Mouse (Mus musculus): ENCODE results near the gene Upk3a. TPM values are rescaled to one million over a fixed set of nuclear protein-coding genes. Genes with fewer than 3 reads are reported as not detected.

Upk3a gene
- polyA plus RNA-seq, 1 experiment from 2014 or later: 0.35 TPM

DNA sequence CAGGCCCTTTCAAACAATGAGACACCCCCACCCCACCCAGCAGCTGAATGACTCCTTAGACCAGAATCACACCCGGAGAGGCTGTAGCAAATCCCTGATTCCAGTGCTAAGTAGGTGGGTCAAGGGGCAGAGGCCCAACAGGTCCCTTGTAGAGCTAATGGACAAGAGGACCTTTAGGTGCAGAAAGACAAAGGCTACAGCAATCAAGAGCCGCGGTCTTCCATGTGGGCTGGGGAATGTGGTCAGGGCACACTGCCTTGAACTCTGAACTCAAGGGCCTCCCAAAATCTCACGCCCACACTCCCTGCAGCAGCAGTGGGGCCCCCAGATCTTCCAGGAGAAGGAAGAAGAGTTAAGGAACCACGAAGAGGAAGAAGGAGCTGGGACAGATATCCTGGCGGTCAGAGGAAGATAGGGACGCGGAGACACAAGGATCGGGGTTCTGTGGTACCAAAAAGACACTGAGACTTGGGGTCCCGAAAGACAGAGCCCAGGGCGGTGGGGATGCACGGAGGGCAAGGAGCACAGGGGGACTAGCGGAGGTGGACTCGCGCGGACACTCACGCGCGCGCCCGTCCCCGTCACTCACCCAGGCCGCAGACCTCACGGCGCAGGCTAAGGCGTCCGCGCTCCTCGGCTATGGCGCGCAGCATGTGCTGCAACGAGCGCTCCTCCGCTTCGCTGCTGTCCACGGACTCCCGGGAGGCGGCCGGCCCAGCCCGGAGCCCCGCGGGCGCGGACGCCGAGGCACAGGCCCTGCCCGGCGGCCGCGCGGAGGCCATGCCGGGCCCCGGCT is 29.7 kb upstream of the Upk3a start:
- no peaks in the 10 kb centered on the region for H3K9me3 ChIP-seq
- H3K36me3 ChIP-seq: no peaks in the 10 kb centered on the region
- H3K9ac ChIP-seq: peak overlapping the region; percentile 94
- H3K4me2 ChIP-seq (replicated peaks): peak overlapping the region; percentile 88
- H3K4me1 ChIP-seq: peaks cover 19% of the 10 kb centered on the region
- ATAC-seq (ENCODE audit: insufficient number of reproducible peaks, insufficient read depth, low FRiP score, low TSS enrichment): peak; percentile 70
- H3K27me3 ChIP-seq: no peaks in the 10 kb centered on the region
- peak overlapping the region; percentile 36; the same call in 1 of the 2 replicates for H3K27ac ChIP-seq
- WGBS: under 1% methylated on average over 53 of the region's 53 CpGs
- peak overlapping the region; percentile 84 for H3K4me3 ChIP-seq

DNA sequence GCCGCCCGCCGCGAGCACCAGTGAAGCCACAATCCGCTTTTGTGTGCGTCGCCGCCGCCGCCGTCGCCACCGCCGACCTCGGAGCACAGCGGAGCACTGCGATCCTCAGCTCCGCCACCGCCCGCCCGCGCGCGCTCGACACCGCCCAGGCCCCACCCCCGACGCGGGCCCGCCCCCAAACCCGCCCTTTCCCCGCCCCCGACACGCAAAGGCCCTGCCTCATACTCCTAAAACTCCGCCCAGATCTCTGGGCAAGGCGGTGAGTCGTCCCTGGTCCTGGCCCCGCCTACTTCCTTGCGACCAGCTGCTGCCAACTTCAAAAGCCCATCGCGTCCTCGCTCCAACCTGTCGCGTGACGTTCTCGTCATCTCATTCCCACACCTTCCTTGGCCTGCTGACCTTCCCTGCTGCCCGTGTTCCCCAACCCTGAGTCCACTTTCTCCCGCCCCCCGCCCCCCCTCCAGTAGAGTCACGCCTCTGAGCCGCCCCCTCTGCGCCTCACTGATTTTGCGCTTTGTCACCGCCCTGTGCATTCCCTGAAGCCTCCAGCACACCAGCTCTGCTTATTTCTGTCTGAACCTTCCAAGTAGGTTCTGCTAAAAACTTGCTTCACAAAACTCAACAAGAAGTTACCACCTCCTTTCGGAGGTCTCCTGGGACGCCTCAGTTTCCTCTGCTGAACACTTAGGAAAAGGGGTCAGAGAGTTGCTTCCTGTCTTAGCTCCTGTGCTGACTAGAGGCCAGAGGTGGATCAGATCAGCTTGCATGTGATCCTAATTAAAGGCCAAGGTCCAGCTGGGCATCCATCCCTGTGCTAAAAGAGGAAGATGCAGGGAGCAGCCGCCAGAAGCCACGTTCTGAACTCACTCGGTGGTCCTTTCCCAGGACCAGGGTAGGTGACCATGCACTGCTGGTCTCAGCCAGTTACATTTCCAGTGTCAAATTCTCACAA is 28.8 kb upstream of the Upk3a start, which contains the start of gene 5031439G07Rik:
5031439G07Rik (minus strand) TSS at position 678 of the 952 bp plus-strand sequence.
- Histone ChIP-seq H3K27me3 (no peaks in the 10 kb centered on the region), H3K4me1 (peaks cover 19% of the 10 kb centered on the region), H3K4me2 (replicated peaks) (peak within 1 kb of the TSS; percentile 88), H3K27ac (peak within 1 kb of the TSS; percentile 36; the same call in 1 of the 2 replicates), H3K4me3 (peak within 1 kb of the TSS; percentile 84), H3K9ac (peak within 1 kb of the TSS; percentile 94), H3K9me3 (no peaks in the 10 kb centered on the region), H3K36me3 (no peaks in the 10 kb centered on the region)
- ATAC-seq (ENCODE audit: insufficient number of reproducible peaks, insufficient read depth, low FRiP score, low TSS enrichment): peak; percentile 70
- under 1% methylated on average over 40 of the region's 59 CpGs for WGBS

GRCm38 (mm10) chr15:84989098-84989497 is 27.8 kb upstream of the Upk3a start:
- no peaks in the 10 kb centered on the region for H3K27me3 ChIP-seq
- WGBS: 68% methylated on average over 3 of the region's 3 CpGs

DNA sequence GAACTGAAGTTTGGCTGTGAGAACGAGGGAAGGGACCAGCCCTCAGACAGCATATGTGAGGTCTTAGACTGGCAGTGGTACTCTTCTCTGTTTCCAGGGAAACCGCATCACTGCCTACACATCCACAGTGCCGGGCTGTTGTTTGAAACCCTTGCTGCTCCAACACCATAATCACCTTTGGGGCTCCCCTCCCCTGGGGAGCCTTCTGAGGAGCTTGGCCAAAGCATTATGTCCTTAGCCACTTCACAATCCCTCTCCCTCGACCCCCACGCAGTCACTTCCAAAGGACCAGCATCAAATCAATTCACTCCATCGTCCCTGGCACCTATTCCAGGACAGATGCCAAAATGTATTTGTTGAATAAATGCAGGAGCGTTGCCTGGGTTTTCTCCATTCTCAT is 27.2 kb upstream of the Upk3a start:
- ATAC-seq (ENCODE audit: insufficient number of reproducible peaks, insufficient read depth, low FRiP score, low TSS enrichment): no peak
- Histone ChIP-seq H3K4me3 (no peak overlapping the region), H3K9me3 (no peaks in the 10 kb centered on the region), H3K36me3 (no peaks in the 10 kb centered on the region), H3K9ac (no peak overlapping the region), H3K27me3 (no peaks in the 10 kb centered on the region), H3K27ac (no peak overlapping the region), H3K4me1 (peaks cover 19% of the 10 kb centered on the region), H3K4me2 (replicated peaks) (no peak overlapping the region)
- WGBS: 75% methylated on average over 7 of the region's 7 CpGs

More at GRCm38 (mm10) chr15:84989098-84989497, 27.8 kb upstream of the Upk3a start:
- no peak overlapping the region for H3K27ac ChIP-seq
- H3K4me2 ChIP-seq (replicated peaks): no peak overlapping the region
- H3K9ac ChIP-seq: no peak overlapping the region
- H3K36me3 ChIP-seq: no peaks in the 10 kb centered on the region
- H3K9me3 ChIP-seq: no peaks in the 10 kb centered on the region
- peaks cover 19% of the 10 kb centered on the region for H3K4me1 ChIP-seq
- no peak overlapping the region for H3K4me3 ChIP-seq
- ATAC-seq (ENCODE audit: insufficient number of reproducible peaks, insufficient read depth, low FRiP score, low TSS enrichment): no peak

- Histone ChIP-seq H3K4me1 (no peaks in the 10 kb centered on the region), H3K4me3 (no peak overlapping the region), H3K4me2 (replicated peaks) (no peak overlapping the region), H3K27ac (no peak overlapping the region), H3K27me3 (0 out of 2 replicates have a peak, but pooled peaks cover 5% of the 10 kb centered on the region), H3K36me3 (no peaks in the 10 kb centered on the region), H3K9me3 (no peaks in the 10 kb centered on the region), H3K9ac (no peak overlapping the region)
- 33% methylated on average over 6 of the region's 6 CpGs for WGBS
- ATAC-seq (ENCODE audit: insufficient number of reproducible peaks, insufficient read depth, low FRiP score, low TSS enrichment): no peak
These were observed 22.4 kb upstream of the Upk3a start for GRCm38 (mm10) chr15:84994498-84994897.

DNA sequence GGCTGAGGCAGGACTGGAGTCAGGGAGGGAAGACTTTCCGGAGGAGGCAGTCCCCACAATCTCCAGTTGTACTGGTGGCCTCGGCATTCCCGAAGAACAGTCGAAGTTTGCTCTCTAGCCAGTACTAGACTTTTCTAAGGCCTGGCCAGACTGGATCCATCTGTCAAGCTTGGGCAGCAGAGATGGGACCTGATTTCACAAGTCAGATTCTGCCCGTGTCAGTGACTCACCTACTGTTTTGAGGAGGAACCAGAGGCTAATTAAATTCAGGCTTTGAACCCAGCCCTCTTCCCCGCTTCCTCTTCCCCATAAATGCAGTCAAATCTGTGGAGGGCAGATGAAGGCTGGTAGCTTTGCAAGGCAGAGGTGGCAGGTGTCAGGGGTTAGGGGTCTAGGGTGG is 21.9 kb upstream of the Upk3a start:
- Histone ChIP-seq H3K27me3 (0 out of 2 replicates have a peak, but pooled peaks cover 5% of the 10 kb centered on the region), H3K4me2 (replicated peaks) (no peak overlapping the region), H3K27ac (no peak overlapping the region), H3K9ac (no peak overlapping the region), H3K4me3 (no peak overlapping the region), H3K9me3 (no peaks in the 10 kb centered on the region), H3K36me3 (no peaks in the 10 kb centered on the region), H3K4me1 (no peaks in the 10 kb centered on the region)
- ATAC-seq (ENCODE audit: insufficient number of reproducible peaks, insufficient read depth, low FRiP score, low TSS enrichment): no peak
- 28% methylated on average over 6 of the region's 6 CpGs for WGBS

DNA sequence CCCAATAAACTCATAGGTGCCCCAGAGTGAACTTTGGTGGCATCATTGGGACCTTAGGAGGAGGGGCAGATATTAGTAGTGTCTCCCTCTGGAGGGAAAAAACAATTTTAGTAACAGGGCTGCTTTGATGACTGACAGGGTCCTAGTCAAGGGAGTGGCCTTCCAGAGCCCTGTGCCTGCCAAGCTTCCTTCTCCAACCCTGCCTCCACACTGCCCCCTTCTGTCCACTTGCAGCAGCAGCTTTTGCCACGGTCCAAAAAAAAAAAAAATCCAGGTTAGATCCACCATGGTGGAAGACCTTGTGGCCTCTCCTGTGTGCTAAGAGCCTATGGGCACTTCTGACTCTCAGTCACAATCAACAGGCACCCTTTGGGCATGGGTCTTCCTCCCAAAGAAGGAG is 21.0 kb upstream of the Upk3a start:
- no peak overlapping the region for H3K4me3 ChIP-seq
- H3K9ac ChIP-seq: no peak overlapping the region
- 0% methylated on average over 1 of the region's 1 CpGs for WGBS
- no peak overlapping the region for H3K4me2 ChIP-seq (replicated peaks)
- H3K9me3 ChIP-seq: no peaks in the 10 kb centered on the region
- 0 out of 2 replicates have a peak, but pooled peaks cover 5% of the 10 kb centered on the region for H3K27me3 ChIP-seq
- no peaks in the 10 kb centered on the region for H3K36me3 ChIP-seq
- H3K27ac ChIP-seq: no peak overlapping the region
- ATAC-seq (ENCODE audit: insufficient number of reproducible peaks, insufficient read depth, low FRiP score, low TSS enrichment): no peak
- no peaks in the 10 kb centered on the region for H3K4me1 ChIP-seq

DNA sequence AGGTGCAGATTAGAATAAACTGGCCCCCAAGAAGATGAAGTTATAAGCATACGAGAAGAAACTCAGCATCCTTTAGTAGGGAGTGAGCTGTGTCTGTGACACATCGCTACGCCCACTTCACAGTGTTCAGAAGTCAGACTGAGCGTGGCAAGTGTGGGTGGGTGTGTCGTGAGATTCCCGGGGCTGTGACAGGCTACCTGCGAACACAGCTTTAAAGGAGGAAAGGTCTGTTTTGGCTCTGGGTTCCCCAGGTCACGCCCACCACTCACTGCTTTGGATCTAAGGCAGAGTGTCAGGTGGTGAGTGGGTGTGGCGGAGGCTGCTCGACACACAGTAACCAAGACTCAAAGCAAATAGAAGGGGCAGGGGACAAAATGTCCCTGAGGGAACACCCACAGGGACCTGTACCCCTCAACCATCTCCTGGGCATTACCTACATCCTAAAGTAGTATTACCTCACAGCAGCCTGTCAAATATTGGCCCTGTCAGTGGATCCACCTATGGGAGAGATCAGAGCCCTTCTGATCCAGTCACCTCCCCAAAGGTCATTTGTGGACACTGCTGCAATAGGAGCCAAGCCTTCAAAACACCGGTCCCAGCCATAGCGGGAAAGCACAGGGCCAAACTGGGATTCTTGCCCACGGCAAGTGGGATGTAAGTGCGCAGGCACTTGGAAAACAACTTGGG is 19.0 kb upstream of the Upk3a start:
- ATAC-seq (ENCODE audit: insufficient number of reproducible peaks, insufficient read depth, low FRiP score, low TSS enrichment): no peak
- Histone ChIP-seq H3K36me3 (no peaks in the 10 kb centered on the region), H3K4me1 (no peaks in the 10 kb centered on the region), H3K4me2 (replicated peaks) (no peak overlapping the region), H3K9ac (no peak overlapping the region), H3K27ac (no peak overlapping the region), H3K27me3 (0 out of 2 replicates have a peak, but pooled peaks cover 7% of the 10 kb centered on the region), H3K4me3 (no peak overlapping the region), H3K9me3 (no peaks in the 10 kb centered on the region)
- 75% methylated on average over 14 of the region's 14 CpGs for WGBS

GRCm38 (mm10) chr15:84999911-85000310 is 17.0 kb upstream of the Upk3a start:
- no peak overlapping the region for H3K4me2 ChIP-seq (replicated peaks)
- no peaks in the 10 kb centered on the region for H3K9me3 ChIP-seq
- H3K9ac ChIP-seq: no peak overlapping the region
- H3K27me3 ChIP-seq: 0 out of 2 replicates have a peak, but pooled peaks cover 7% of the 10 kb centered on the region
- no peaks in the 10 kb centered on the region for H3K36me3 ChIP-seq
- no peak overlapping the region for H3K4me3 ChIP-seq
- H3K4me1 ChIP-seq: no peaks in the 10 kb centered on the region
- 70% methylated on average over 7 of the region's 7 CpGs for WGBS
- no peak for ATAC-seq (ENCODE audit: insufficient number of reproducible peaks, insufficient read depth, low FRiP score, low TSS enrichment)
- no peak overlapping the region for H3K27ac ChIP-seq

DNA sequence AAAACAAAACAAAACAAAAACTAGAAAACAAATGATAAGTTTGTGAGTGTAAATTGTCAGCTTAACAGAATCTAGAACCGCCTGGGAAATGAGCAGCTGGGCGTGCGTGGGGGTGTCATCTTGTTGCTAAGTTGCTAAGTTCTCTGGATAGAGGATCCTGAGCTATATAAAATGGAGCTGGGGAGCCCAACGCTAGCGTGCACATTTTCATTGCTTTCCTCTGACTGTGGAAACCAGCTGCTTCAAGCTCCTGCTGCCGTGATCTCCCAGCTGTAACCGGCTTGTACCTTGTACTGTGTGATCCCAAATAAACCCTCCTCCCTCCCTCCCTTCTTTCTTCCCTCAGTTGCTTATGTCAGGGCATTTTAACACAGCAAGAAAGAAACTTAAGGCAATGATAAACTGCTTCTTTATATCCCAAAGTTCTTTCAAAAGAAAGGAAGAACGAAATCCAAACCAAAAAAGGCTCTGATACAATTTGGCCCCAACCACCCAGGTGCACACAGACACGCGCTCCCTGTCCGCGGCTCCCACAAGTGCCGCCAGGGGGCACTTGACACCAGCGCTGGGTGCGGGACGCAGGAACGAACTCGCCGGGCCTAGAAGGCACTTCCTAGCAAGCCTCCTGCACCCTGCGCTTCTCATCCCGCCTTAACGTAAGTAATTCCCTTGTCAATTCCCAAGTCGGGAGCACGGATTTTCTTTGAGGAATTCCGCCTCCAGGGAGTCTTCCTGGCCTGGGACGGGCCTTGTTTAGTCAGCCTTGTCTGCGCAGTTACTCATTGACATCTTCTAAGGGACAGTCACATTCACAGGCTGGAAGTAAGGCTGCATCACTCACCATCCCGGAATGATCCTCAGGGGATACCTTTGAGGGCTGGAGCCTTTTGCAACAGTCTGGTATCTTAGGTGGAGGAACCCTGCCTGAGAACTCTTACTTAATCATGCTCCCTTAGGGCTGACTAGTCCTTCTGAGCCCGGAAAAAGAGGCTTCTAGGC is 15.7 kb upstream of the Upk3a start:
- Histone ChIP-seq H3K27ac (no peak overlapping the region), H3K9ac (no peak overlapping the region), H3K27me3 (0 out of 2 replicates have a peak, but pooled peaks cover 7% of the 10 kb centered on the region), H3K36me3 (no peaks in the 10 kb centered on the region), H3K4me2 (replicated peaks) (no peak overlapping the region), H3K4me3 (no peak overlapping the region), H3K9me3 (no peaks in the 10 kb centered on the region), H3K4me1 (no peaks in the 10 kb centered on the region)
- no peak for ATAC-seq (ENCODE audit: insufficient number of reproducible peaks, insufficient read depth, low FRiP score, low TSS enrichment)
- WGBS: 17% methylated on average over 29 of the region's 29 CpGs

Measured in embryonic facial prominence, embryonic 12.5 days (tissue).